Comparison of ENCODE assay signal across 15 mouse cellular contexts in the genomic region with DNA sequence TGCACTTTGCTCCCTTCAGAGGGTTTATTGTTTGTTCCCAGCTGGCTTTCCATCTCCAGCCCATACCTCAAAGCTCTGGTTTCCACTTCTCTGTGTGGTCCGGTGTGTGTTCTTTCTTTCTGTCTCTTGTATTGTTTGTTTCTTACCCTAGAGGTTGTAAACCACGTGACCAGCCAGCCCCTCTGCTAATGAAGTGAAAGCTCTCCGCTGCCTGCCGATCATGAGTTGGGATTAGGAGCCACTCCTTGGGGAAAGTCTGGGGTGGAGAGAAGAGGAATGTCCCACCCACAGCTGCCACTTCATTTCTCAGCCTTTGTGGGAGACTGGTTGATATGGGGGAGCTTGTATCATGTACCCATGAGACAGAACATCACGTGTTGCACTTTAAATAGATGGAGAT. TPM values are rescaled to one million over a fixed set of nuclear protein-coding genes. Genes with fewer than 3 reads are reported as not detected.
DNase-seq lines count a peak whose midpoint lies in the region; ATAC-seq and TF ChIP-seq lines count a peak whose summit lies in the region.
"Had no signal": no experiment of that assay in that cellular context is flagged by ENCODE, and none has a peak within 500 bp of the region (broad histone marks: within the 10 kb centered on the region; RNA-seq: fewer than 3 reads in every experiment).

No protein-coding gene starts in this region.

- DNase-seq in kidney, adult 2 months = no peak
- no peak for DNase-seq in kidney, adult 9 months
- DNase-seq in brain, adult 2 months (ENCODE audit: low read depth, low spot score) = peak; percentile 32
- DNase-seq in forebrain, embryonic 14.5 days (ENCODE audit: low spot score) = peak; percentile 28
- DNase-seq in thymus, adult 2 months = peak; percentile 39
- no peak for DNase-seq in cerebellum, adult 2 months
- DNase-seq in lung, postnatal 25 days (ENCODE audit: low spot score) = no peak
- DNase-seq in Muller cell, postnatal 12 days (ENCODE audit: inconsistent ontology term) = no peak
- DNase-seq: cerebellum, adult 9-10 months; heart, postnatal 4 days; kidney, adult 8-10 months; lung, postnatal 10 days; right cerebral cortex, postnatal 25 days had no signal

- TF ChIP-seq POLR2A in kidney, adult 2 months (IDR thresholded peaks at IDR 0.05; ENCODE audit: low read depth, low read length) = no peak
- TF ChIP-seq POLR2A in thymus, adult 2 months (IDR thresholded peaks at IDR 0.05; ENCODE audit: control insufficient read depth, extremely low read depth, insufficient read depth, low read length, poor library complexity) = no peak
- TF ChIP-seq POLR2A in cerebellum, adult 2 months (IDR thresholded peaks at IDR 0.05; ENCODE audit: borderline replicate concordance, insufficient read depth, low read length) = no peak

- H3K27ac ChIP-seq in kidney, adult 2 months (ENCODE audit: insufficient read depth, low read depth, low read length) = peak overlapping the region; percentile 6; the same call in 1 of the 2 replicates
- no peak overlapping the region; the same call in 1 of the 2 replicates for H3K27ac ChIP-seq in forebrain, embryonic 14.5 days (ENCODE audit: low read depth, low read length)
- peak overlapping the region; percentile 96 for H3K27ac ChIP-seq in thymus, adult 2 months (ENCODE audit: control insufficient read depth, insufficient read depth, low read length)
- no peak overlapping the region for H3K27ac ChIP-seq in cerebellum, adult 2 months (ENCODE audit: insufficient read depth, low read length)
- H3K27ac ChIP-seq: limb, embryonic 12.5 days; midbrain, embryonic 13.5 days had no signal

- no peaks in the 10 kb centered on the region for H3K36me3 ChIP-seq in kidney, adult 2 months (ENCODE audit: control insufficient read depth, insufficient read depth, low read length)
- no peaks in the 10 kb centered on the region for H3K36me3 ChIP-seq in forebrain, embryonic 14.5 days (ENCODE audit: control insufficient read depth, insufficient read depth, low read length)
- H3K36me3 ChIP-seq in thymus, adult 2 months (ENCODE audit: control insufficient read depth, insufficient read depth, low read length) = peaks cover 3% of the 10 kb centered on the region; the same call in 1 of the 2 replicates
- H3K36me3 ChIP-seq: limb, embryonic 12.5 days; midbrain, embryonic 13.5 days had no signal

- H3K4me3 ChIP-seq in kidney, adult 2 months (ENCODE audit: insufficient read depth, low read depth, low read length) = no peak overlapping the region
- H3K4me3 ChIP-seq in forebrain, embryonic 14.5 days (ENCODE audit: low read depth, low read length) = no peak overlapping the region
- H3K4me3 ChIP-seq in thymus, adult 2 months (ENCODE audit: control insufficient read depth, insufficient read depth, low read length) = no peak overlapping the region
- no peak overlapping the region for H3K4me3 ChIP-seq in cerebellum, adult 2 months (replicated peaks; ENCODE audit: insufficient read depth, low read depth, low read length)
- H3K4me3 ChIP-seq: limb, embryonic 12.5 days; midbrain, embryonic 13.5 days had no signal

- ATAC-seq in forebrain, embryonic 14.5 days = no peak
- ATAC-seq: midbrain, embryonic 13.5 days had no signal

- H3K4me2 ChIP-seq in forebrain, embryonic 14.5 days (ENCODE audit: low read length) = no peak overlapping the region
- H3K4me2 ChIP-seq: limb, embryonic 12.5 days; midbrain, embryonic 13.5 days had no signal

- 32% methylated on average over 5 of the region's 5 CpGs for WGBS in kidney, adult 2 months
- 8% methylated on average over 5 of the region's 5 CpGs for WGBS in forebrain, embryonic 14.5 days
- 41% methylated on average over 5 of the region's 5 CpGs for WGBS in thymus, adult 2 months
- WGBS in cerebellum, adult 2 months = 40% methylated on average over 5 of the region's 5 CpGs

- H3K4me1 ChIP-seq in kidney, adult 2 months (ENCODE audit: control insufficient read depth, insufficient read depth, low read length) = peaks cover 35% of the 10 kb centered on the region; the same call in 1 of the 2 replicates
- peaks cover 14% of the 10 kb centered on the region for H3K4me1 ChIP-seq in forebrain, embryonic 14.5 days (ENCODE audit: control insufficient read depth, insufficient read depth, low read length)
- H3K4me1 ChIP-seq in thymus, adult 2 months (replicated peaks; ENCODE audit: control insufficient read depth, insufficient read depth, low read length) = peaks cover 43% of the 10 kb centered on the region
- no peaks in the 10 kb centered on the region for H3K4me1 ChIP-seq in cerebellum, adult 2 months (ENCODE audit: control insufficient read depth, insufficient read depth, low read length)

- H3K9ac ChIP-seq in forebrain, embryonic 14.5 days (ENCODE audit: low read length) = no peak overlapping the region
- H3K9ac ChIP-seq: limb, embryonic 12.5 days; midbrain, embryonic 13.5 days had no signal

- no peak for TF ChIP-seq CTCF in kidney, adult 2 months (conservative IDR thresholded peaks at IDR 0.05; ENCODE audit: insufficient read depth, insufficient read length, low read depth, low read length)
- TF ChIP-seq CTCF in thymus, adult 2 months (IDR thresholded peaks at IDR 0.05; ENCODE audit: borderline replicate concordance, control insufficient read depth, extremely low read depth, insufficient read depth, low read length, poor library complexity) = no peak
- no peak for TF ChIP-seq CTCF in cerebellum, adult 2 months (IDR thresholded peaks at IDR 0.05; ENCODE audit: borderline replicate concordance, insufficient read depth, low read depth, low read length)

- H3K27me3 ChIP-seq in kidney, adult 2 months (replicated peaks; ENCODE audit: control insufficient read depth, insufficient read depth, low read length) = no peaks in the 10 kb centered on the region
- no peaks in the 10 kb centered on the region for H3K27me3 ChIP-seq in forebrain, embryonic 14.5 days (replicated peaks; ENCODE audit: control insufficient read depth, insufficient read depth, low read length)
- no peaks in the 10 kb centered on the region for H3K27me3 ChIP-seq in thymus, adult 2 months (ENCODE audit: control insufficient read depth, insufficient read depth, low read length)
- H3K27me3 ChIP-seq in cerebellum, adult 2 months (ENCODE audit: control insufficient read depth, insufficient read depth, low read length) = no peaks in the 10 kb centered on the region
- H3K27me3 ChIP-seq: limb, embryonic 12.5 days had no signal

- H3K9me3 ChIP-seq in forebrain, embryonic 14.5 days (replicated peaks; ENCODE audit: control insufficient read depth, low read length) = no peaks in the 10 kb centered on the region
- H3K9me3 ChIP-seq: limb, embryonic 12.5 days; midbrain, embryonic 13.5 days had no signal

RNA-seq across cellular contexts. Expression of a gene that starts 57.7 kb away (rescaled TPM):
- polyA plus RNA-seq in kidney, adult 2 months (2012; rRNA removed) = 12.0 and 16.7 TPM in 2 replicates
- polyA plus RNA-seq in forebrain, embryonic 14.5 days (2014; fragmentation: Nextera tagmentation; extraction: Ambion mirVana) = 20.2 and 22.3 TPM in 2 replicates
- polyA plus RNA-seq in thymus, adult 2 months (2012; rRNA removed) = 43.7 and 50.6 TPM in 2 replicates
- polyA plus RNA-seq in cerebellum, adult 2 months (2012; rRNA removed) = 11.8 and 12.7 TPM in 2 replicates

Comparison
In these comparisons a context has a peak if more than half of its experiments do, and no peak if none do; other contexts are left out.
1. DNase-seq: peak in brain, adult 2 months (single experiment), forebrain, embryonic 14.5 days (single experiment) and thymus, adult 2 months (single experiment); none in kidney, adult 2 months (single experiment), kidney, adult 9 months (single experiment), cerebellum, adult 2 months (0 of 2), lung, postnatal 25 days (single experiment) and Muller cell, postnatal 12 days (single experiment).
2. H3K27ac ChIP-seq: peak in kidney, adult 2 months (single experiment) and thymus, adult 2 months (single experiment); none in forebrain, embryonic 14.5 days (single experiment) and cerebellum, adult 2 months (single experiment).